Mouse (Mus musculus) left cerebral cortex, adult 6 months (tissue): ENCODE data around the gene Gm21776. TPM values are rescaled to one million over a fixed set of nuclear protein-coding genes. Genes with fewer than 3 reads are reported as not detected.

Experiments used
- long read RNA-seq, 2 experiments: library from polyadenylated mRNA; unstranded; transcript quantifications; one replicate each; pipeline ENCODE4 v2.0.0; 2019 to 2020
- polyA plus RNA-seq: library from polyadenylated mRNA; unstranded; fragments of <200 nt; fragmentation: Nextera tagmentation; gene quantifications from 2 replicates; pipeline ENCODE4 v1.2.3, GENCODE M21; 2021

Gm21776 gene
- not detected in 2 replicates for polyA plus RNA-seq
- long read RNA-seq, experiment 1, result 0 reads
- long read RNA-seq, experiment 2, result 0 reads

DNA sequence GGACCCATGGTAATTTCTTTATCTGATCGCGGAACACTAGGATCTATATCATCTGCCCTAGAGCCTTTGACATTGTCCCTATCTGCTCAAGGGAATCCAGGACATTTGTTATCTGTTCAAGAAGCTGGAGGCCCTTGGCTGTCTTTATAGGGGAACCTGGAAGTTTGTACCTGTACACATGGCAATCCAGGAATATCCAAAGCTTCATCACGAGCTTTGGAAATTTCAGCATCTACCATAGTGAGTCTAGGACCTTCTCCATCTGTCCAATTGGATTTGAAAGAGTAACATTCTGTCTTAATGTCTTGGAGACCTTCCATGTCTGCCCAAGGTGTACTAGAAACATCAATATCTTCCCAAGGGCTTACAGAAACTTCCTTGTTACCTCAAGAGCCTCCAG, at the start of gene Gm21776:
TSS of gene Gm21776 (plus strand) at position 301 of the 400 bp plus-strand sequence.

